Mouse (Mus musculus) CH12.LX (cell line): Measurements from ENCODE around the gene Dgkg. TPM values are rescaled to one million over a fixed set of nuclear protein-coding genes. Genes with fewer than 3 reads are reported as not detected.

Experiments used
- DNase-seq: peaks from one replicate; pipeline ENCODE4 v3.0.0-alpha.2; 2013; ENCODE audit errors: extremely low read depth
- H3K27ac ChIP-seq: 2 replicates; pipeline ENCODE4 v1.5.1; 2012; ENCODE audit warnings: low read depth, mild to moderate bottlenecking, control low read depth, moderate library complexity; ENCODE audit not compliant: insufficient read depth
- H3K27me3 ChIP-seq: replicated peaks from 2 replicates; pipeline ENCODE3; 2012; ENCODE audit warnings: inconsistent platforms
- H3K36me3 ChIP-seq, 2 experiments: replicated peaks in 1 of 2; 2 replicates each; pipeline versions ENCODE3 to v1.6.1; 2012; ENCODE audit warnings: inconsistent platforms in 1 of 2, low read length in 1 of 2, mild to moderate bottlenecking in 1 of 2, mixed read lengths in 1 of 2, moderate library complexity in 1 of 2; ENCODE audit not compliant: control insufficient read depth in 1 of 2, insufficient read depth in 1 of 2
- H3K4me1 ChIP-seq, 2 experiments: 2 replicates each; pipeline ENCODE4 v1.6.1; 2012; ENCODE audit warnings: inconsistent platforms in 1 of 2, moderate library complexity in 1 of 2; ENCODE audit not compliant: insufficient read depth in 2 of 2, control insufficient read depth in 1 of 2
- H3K4me2 ChIP-seq: 2 replicates; pipeline ENCODE4 v1.6.1; 2012; ENCODE audit warnings: low read depth, mild to moderate bottlenecking, control low read depth; ENCODE audit not compliant: poor library complexity, insufficient read depth, severe bottlenecking
- H3K4me3 ChIP-seq, 3 experiments: fragments of 150-350 bp in 1 of 3; sonication (generic) in 1 of 3; replicated peaks in 1 of 3; 2 replicates each; pipeline versions ENCODE3 to v1.5.1; 2011 to 2012; ENCODE audit warnings: low read depth in 2 of 3, low read length in 2 of 3, mild to moderate bottlenecking in 2 of 3, moderate library complexity in 2 of 3, control low read depth in 1 of 3, improper control_type of control experiment in 1 of 3, inconsistent platforms in 1 of 3, mixed read lengths in 1 of 3; ENCODE audit not compliant: poor library complexity in 1 of 3
- H3K79me2 ChIP-seq: replicated peaks from 2 replicates; pipeline ENCODE4 v1.6.1; 2012; ENCODE audit warnings: mild to moderate bottlenecking, moderate library complexity; ENCODE audit not compliant: control insufficient read depth, poor library complexity, insufficient read depth, severe bottlenecking; ENCODE audit errors: extremely low read depth
- H3K9ac ChIP-seq: 2 replicates; pipeline ENCODE4 v1.6.1; 2012; ENCODE audit warnings: low read depth, mild to moderate bottlenecking, control low read depth, moderate library complexity; ENCODE audit not compliant: insufficient read depth
- H3K9me3 ChIP-seq: replicated peaks from 2 replicates; pipeline ENCODE3; 2012; ENCODE audit warnings: low read length, inconsistent platforms, mixed read lengths
- CHD2 ChIP-seq: IDR thresholded peaks from 2 replicates; pipeline ENCODE4 v1.6.1; 2011; ENCODE audit warnings: low read length, improper control_type of control experiment
- CTCF ChIP-seq, 2 experiments: IDR thresholded peaks in 1 of 2; conservative IDR thresholded peaks in 1 of 2; 2 replicates each; pipeline ENCODE4 v1.5.1; 2011 to 2012; ENCODE audit warnings: low read depth in 2 of 2, low read length in 2 of 2, improper control_type of control experiment in 1 of 2, inconsistent platforms in 1 of 2, mild to moderate bottlenecking in 1 of 2, moderate library complexity in 1 of 2
- GABPA ChIP-seq: IDR thresholded peaks from 2 replicates; pipeline ENCODE4 v1.6.1; 2012; ENCODE audit warnings: low read depth, low read length, improper control_type of control experiment, inconsistent platforms; ENCODE audit not compliant: insufficient replicate concordance
- HCFC1 ChIP-seq: IDR thresholded peaks from 2 replicates; pipeline ENCODE4 v1.6.1; 2012; ENCODE audit warnings: low read depth, mild to moderate bottlenecking, inconsistent platforms, low read length, improper control_type of control experiment
- IRF4 ChIP-seq: IDR thresholded peaks from 2 replicates; pipeline ENCODE4 v1.6.1; 2014; ENCODE audit warnings: low read depth, mild to moderate bottlenecking, inconsistent platforms, low read length, improper control_type of control experiment
- JUND ChIP-seq: conservative IDR thresholded peaks from 2 replicates; pipeline ENCODE4 v1.6.1; 2011; ENCODE audit warnings: low read depth, low read length, improper control_type of control experiment
- KAT2A ChIP-seq: IDR thresholded peaks from 2 replicates; pipeline ENCODE4 v1.6.1; 2012; ENCODE audit warnings: low read length, improper control_type of control experiment, inconsistent platforms; ENCODE audit not compliant: insufficient replicate concordance
- MAFK ChIP-seq: IDR thresholded peaks from 2 replicates; pipeline ENCODE4 v1.6.1; 2011; ENCODE audit warnings: low read length, improper control_type of control experiment; ENCODE audit not compliant: insufficient replicate concordance
- MEF2A ChIP-seq: IDR thresholded peaks from 2 replicates; pipeline ENCODE4 v1.6.1; 2014; ENCODE audit warnings: low read depth, mild to moderate bottlenecking, inconsistent platforms, low read length, improper control_type of control experiment, borderline replicate concordance
- MYC ChIP-seq: IDR thresholded peaks from 2 replicates; pipeline ENCODE4 v1.6.1; 2011; ENCODE audit warnings: low read depth, mild to moderate bottlenecking, improper control_type of control experiment, low read length
- NRF1 ChIP-seq: IDR thresholded peaks from 2 replicates; pipeline ENCODE4 v1.6.1; 2014; ENCODE audit warnings: low read depth, mild to moderate bottlenecking, inconsistent platforms, low read length, improper control_type of control experiment, moderate library complexity
- PAX5 ChIP-seq: IDR thresholded peaks from 2 replicates; pipeline ENCODE4 v1.6.1; 2012; ENCODE audit warnings: low read length, inconsistent platforms, mixed read lengths
- POLR2A ChIP-seq: IDR thresholded peaks from 2 replicates; pipeline ENCODE4 v1.6.1; 2011; ENCODE audit warnings: low read depth, mild to moderate bottlenecking, improper control_type of control experiment, low read length
- UBTF ChIP-seq: IDR thresholded peaks from 2 replicates; pipeline ENCODE4 v1.6.1; 2012; ENCODE audit warnings: low read depth, mild to moderate bottlenecking, inconsistent platforms, low read length, improper control_type of control experiment, moderate library complexity
- USF2 ChIP-seq: conservative IDR thresholded peaks from 2 replicates; pipeline ENCODE4 v1.6.1; 2011; ENCODE audit warnings: low read depth, low read length, improper control_type of control experiment
- ZC3H11A ChIP-seq: IDR thresholded peaks from 2 replicates; pipeline ENCODE4 v1.6.1; 2012; ENCODE audit warnings: low read depth, mild to moderate bottlenecking, inconsistent platforms, low read length, improper control_type of control experiment
- ZKSCAN1 ChIP-seq: IDR thresholded peaks from 2 replicates; pipeline ENCODE4 v1.6.1; 2012; ENCODE audit warnings: low read depth, inconsistent platforms, low read length, improper control_type of control experiment, borderline replicate concordance
- ZMIZ1 ChIP-seq: IDR thresholded peaks from 2 replicates; pipeline ENCODE4 v1.6.1; 2012; ENCODE audit warnings: low read depth, mild to moderate bottlenecking, inconsistent platforms, low read length, improper control_type of control experiment
- dilution Hi-C: fragments of 300-500 bp; cut with MboI; formaldehyde crosslinking; loops from 2 replicates; pipeline ENCODE4 v1.14.3; 2020; ENCODE audit warnings: low sequenced_read_pairs; ENCODE audit not compliant: extremely low pct_unique_long_range_greater_than_20kb, extremely low pct_ligation_motif_present
- in situ Hi-C: fragments of 300-500 bp; cut with MboI; formaldehyde crosslinking; loops from 3 replicates; pipeline ENCODE4 v1.14.3; 2019; ENCODE audit warnings: low sequenced_read_pairs, low pct_ligation_motif_present, low pct_unique_long_range_greater_than_20kb, mixed read lengths
- polyA plus RNA-seq: library from polyadenylated mRNA; unstranded; fragments of >175 nt; gene quantifications from 2 replicates; pipeline ENCODE4 v1.2.1, GENCODE M21; 2012; ENCODE audit warnings: low read depth; ENCODE audit not compliant: insufficient read length
- total RNA-seq, 2 experiments: library from RNA; depleted of rRNA; stranded (reverse); fragments of 300-350 nt in 1 of 2; fragments of >200 nt in 1 of 2; gene quantifications; 2 replicates each; pipeline ENCODE4 v1.2.3; 2012 to 2014

The Dgkg gene
- total and polyA plus RNA-seq, 3 experiments = 2.0 to 9.2 (median 3.0) TPM

GRCm38 (mm10) chr16:22505656-22506055 lies 151.4 kb downstream of the Dgkg start:
- in situ Hi-C loops = no loop called here
- no peak overlapping the region for H3K9ac ChIP-seq

GRCm38 (mm10) chr16:22504851-22505250 lies 152.2 kb downstream of the Dgkg start:
- no peaks in the 10 kb centered on the region for H3K4me1 ChIP-seq
- in situ Hi-C loops (no loop called here), dilution Hi-C loops (no loop called here)
- no peak overlapping the region for H3K9ac ChIP-seq
- no peak overlapping the region for H3K4me2 ChIP-seq
- no peaks in the 10 kb centered on the region for H3K36me3 ChIP-seq
- no peak for DNase-seq
- no peaks in the 10 kb centered on the region for H3K27me3 ChIP-seq
- TF ChIP-seq IRF4 (no peak), ZKSCAN1 (no peak), ZMIZ1 (no peak), MAFK (no peak), GABPA (no peak), POLR2A (no peak)
- no peaks in the 10 kb centered on the region for H3K9me3 ChIP-seq
- H3K4me3 ChIP-seq = no peak overlapping the region
- H3K79me2 ChIP-seq = no peaks in the 10 kb centered on the region
- H3K27ac ChIP-seq = no peak overlapping the region

More at GRCm38 (mm10) chr16:22505656-22506055, 151.4 kb downstream of the Dgkg start:
- no peak overlapping the region for H3K4me2 ChIP-seq
- no peak overlapping the region for H3K27ac ChIP-seq
- H3K9me3 ChIP-seq = no peaks in the 10 kb centered on the region
- no peaks in the 10 kb centered on the region for H3K4me1 ChIP-seq
- no peak overlapping the region for H3K4me3 ChIP-seq
- H3K36me3 ChIP-seq = no peaks in the 10 kb centered on the region
- TF ChIP-seq JUND (no peak), CHD2 (no peak), ZC3H11A (no peak), CTCF (conservative IDR thresholded peaks at IDR 0.05 in 1 of 2, IDR thresholded peaks at IDR 0.05 in 1 of 2; ENCODE audit: low read depth in 2 of 2, low read length in 2 of 2) (no peak), MEF2A (no peak), USF2 (no peak), NRF1 (no peak), PAX5 (no peak), IRF4 (no peak), UBTF (no peak), ZMIZ1 (no peak), MYC (no peak), KAT2A (no peak), HCFC1 (no peak)
- no peak for DNase-seq
- H3K79me2 ChIP-seq = no peaks in the 10 kb centered on the region
- dilution Hi-C loops = no loop called here
- no peaks in the 10 kb centered on the region for H3K27me3 ChIP-seq
